Mouse (Mus musculus) CH12.LX (cell line): ENCODE measurements around the gene Tnfsf10.

Source experiments
- CTCF ChIP-seq, 2 experiments: IDR thresholded peaks in 1 of 2; conservative IDR thresholded peaks in 1 of 2; 2 replicates each; pipeline ENCODE4 v1.5.1; 2011 to 2012; ENCODE audit warnings: low read depth in 2 of 2, low read length in 2 of 2, improper control_type of control experiment in 1 of 2, inconsistent platforms in 1 of 2, mild to moderate bottlenecking in 1 of 2, moderate library complexity in 1 of 2
- EP300 ChIP-seq: IDR thresholded peaks from 2 replicates; pipeline ENCODE4 v1.6.1; 2011; ENCODE audit warnings: low read length, improper control_type of control experiment
- MAFK ChIP-seq: IDR thresholded peaks from 2 replicates; pipeline ENCODE4 v1.6.1; 2011; ENCODE audit warnings: low read length, improper control_type of control experiment; ENCODE audit not compliant: insufficient replicate concordance
- MAX ChIP-seq: IDR thresholded peaks from 2 replicates; pipeline ENCODE4 v1.6.1; 2011; ENCODE audit warnings: low read length, improper control_type of control experiment
- MAZ ChIP-seq: IDR thresholded peaks from 2 replicates; pipeline ENCODE4 v1.6.1; 2012; ENCODE audit warnings: low read depth, mild to moderate bottlenecking, inconsistent platforms, low read length, improper control_type of control experiment, moderate library complexity
- MYC ChIP-seq: IDR thresholded peaks from 2 replicates; pipeline ENCODE4 v1.6.1; 2011; ENCODE audit warnings: low read depth, mild to moderate bottlenecking, improper control_type of control experiment, low read length
- POLR2A ChIP-seq: IDR thresholded peaks from 2 replicates; pipeline ENCODE4 v1.6.1; 2011; ENCODE audit warnings: low read depth, mild to moderate bottlenecking, improper control_type of control experiment, low read length
- TBP ChIP-seq: conservative IDR thresholded peaks from 2 replicates; pipeline ENCODE4 v1.6.1; 2011; ENCODE audit warnings: low read depth, low read length, improper control_type of control experiment
- TCF12 ChIP-seq: IDR thresholded peaks from 2 replicates; pipeline ENCODE4 v1.6.1; 2014; ENCODE audit warnings: low read depth, mild to moderate bottlenecking, inconsistent platforms, low read length, improper control_type of control experiment
- USF1 ChIP-seq: IDR thresholded peaks from 2 replicates; pipeline ENCODE4 v1.6.1; 2014; ENCODE audit warnings: low read depth, mild to moderate bottlenecking, inconsistent platforms, low read length, improper control_type of control experiment
- ZKSCAN1 ChIP-seq: IDR thresholded peaks from 2 replicates; pipeline ENCODE4 v1.6.1; 2012; ENCODE audit warnings: low read depth, inconsistent platforms, low read length, improper control_type of control experiment, borderline replicate concordance

DNA sequence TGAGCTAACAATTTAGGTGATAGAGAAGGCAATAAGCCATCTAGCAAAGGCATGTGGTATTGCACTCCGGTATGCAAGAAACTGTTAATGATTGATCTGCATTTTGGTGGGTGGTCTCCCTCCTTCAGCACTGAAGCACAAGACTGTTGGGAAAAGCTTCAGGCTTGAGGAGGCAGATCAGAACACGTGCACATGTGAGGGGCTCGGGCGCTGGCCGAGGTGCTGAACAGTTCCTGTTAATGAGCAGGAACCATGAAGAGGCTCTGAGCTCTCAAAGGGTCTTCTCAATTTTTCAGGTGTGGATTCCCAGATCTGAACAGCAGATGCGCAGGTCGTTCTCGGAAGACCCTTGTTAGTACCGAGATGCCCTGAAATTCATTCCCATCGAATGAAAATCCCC is 53.3 kb downstream of the Tnfsf10 start:
- TF ChIP-seq POLR2A: no peak
- 0 out of 2 replicates have a peak, but pooled peaks have one; percentile 38 for TF ChIP-seq MAX
- no peak for TF ChIP-seq CTCF (conservative IDR thresholded peaks at IDR 0.05 in 1 of 2, IDR thresholded peaks at IDR 0.05 in 1 of 2; ENCODE audit: low read depth in 2 of 2, low read length in 2 of 2)
- no peak for TF ChIP-seq USF1
- no peak for TF ChIP-seq ZKSCAN1
- TF ChIP-seq MAZ: no peak
- TF ChIP-seq MYC: no peak
- TF ChIP-seq TBP: no peak
- no peak for TF ChIP-seq TCF12
- no peak for TF ChIP-seq EP300
- TF ChIP-seq MAFK: no peak
